Mouse (Mus musculus): ENCODE measurements around the gene Htra3.
A peak's percentile ranks its signal among the peaks of the same experiment; 100 is the strongest.

The Htra3 gene

GRCm38 (mm10) chr5:35679256-35680155 is at the start of gene Htra3:
Gene Htra3 (minus strand): TSS chr5:35679782.
- DNase-seq (ENCODE audit: low spot score in 2 of 2), result no peak

- DNase-seq (ENCODE audit: low spot score in 2 of 2), result peak; percentile 33 to 61
These were observed 49.4 kb upstream of the Htra3 start for GRCm38 (mm10) chr5:35728957-35729460.

- no peak for DNase-seq (ENCODE audit: low spot score in 2 of 2)
These were observed 48.9 kb upstream of the Htra3 start for GRCm38 (mm10) chr5:35728344-35728956.

GRCm38 (mm10) chr5:35727447-35727846 is 47.9 kb upstream of the Htra3 start:
- no peak for DNase-seq (ENCODE audit: low spot score in 2 of 2)

- no peak for DNase-seq (ENCODE audit: low spot score in 2 of 2)
These were observed 46.3 kb upstream of the Htra3 start for GRCm38 (mm10) chr5:35725840-35726239.

- DNase-seq (ENCODE audit: low spot score in 2 of 2), result no peak
These were observed 44.3 kb upstream of the Htra3 start for GRCm38 (mm10) chr5:35723900-35724299.

GRCm38 (mm10) chr5:35722654-35723053 is 43.1 kb upstream of the Htra3 start:
- no peak for DNase-seq (ENCODE audit: low spot score in 2 of 2)

- no peak for DNase-seq (ENCODE audit: low spot score in 2 of 2)
These were observed 42.4 kb upstream of the Htra3 start for GRCm38 (mm10) chr5:35721933-35722332.

- DNase-seq (ENCODE audit: low spot score in 2 of 2), result no peak
These were observed 40.3 kb upstream of the Htra3 start for GRCm38 (mm10) chr5:35719880-35720279.

GRCm38 (mm10) chr5:35719343-35719742 is 39.8 kb upstream of the Htra3 start:
- no peak for DNase-seq (ENCODE audit: low spot score in 2 of 2)

- no peak for DNase-seq (ENCODE audit: low spot score in 2 of 2)
These were observed 39.2 kb upstream of the Htra3 start for GRCm38 (mm10) chr5:35718817-35719216.

- DNase-seq (ENCODE audit: low spot score in 2 of 2), result peak in 1 of 2 experiments; percentile 42
These were observed 38.4 kb upstream of the Htra3 start for GRCm38 (mm10) chr5:35717946-35718345.

GRCm38 (mm10) chr5:35717455-35717854 is 37.9 kb upstream of the Htra3 start:
- no peak for DNase-seq (ENCODE audit: low spot score in 2 of 2)

GRCm38 (mm10) chr5:35713649-35714354 is 34.2 kb upstream of the Htra3 start:
- DNase-seq (ENCODE audit: low spot score in 2 of 2), result peak; percentile 29 to 59

- DNase-seq (ENCODE audit: low spot score in 2 of 2), result no peak
These were observed 32.9 kb upstream of the Htra3 start for GRCm38 (mm10) chr5:35712517-35712916.

- DNase-seq (ENCODE audit: low spot score in 2 of 2), result no peak
These were observed 31.3 kb upstream of the Htra3 start for GRCm38 (mm10) chr5:35710931-35711330.

GRCm38 (mm10) chr5:35710481-35710880 is 30.9 kb upstream of the Htra3 start:
- DNase-seq (ENCODE audit: low spot score in 2 of 2), result no peak

GRCm38 (mm10) chr5:35705411-35705810 is 25.8 kb upstream of the Htra3 start:
- no peak for DNase-seq (ENCODE audit: low spot score in 2 of 2)

- no peak for DNase-seq (ENCODE audit: low spot score in 2 of 2)
These were observed 24.2 kb upstream of the Htra3 start for GRCm38 (mm10) chr5:35703814-35704213.

- no peak for DNase-seq (ENCODE audit: low spot score in 2 of 2)
These were observed 23.6 kb upstream of the Htra3 start for GRCm38 (mm10) chr5:35703183-35703582.

GRCm38 (mm10) chr5:35702582-35703140 is 23.1 kb upstream of the Htra3 start:
- DNase-seq (ENCODE audit: low spot score in 2 of 2), result no peak

- DNase-seq (ENCODE audit: low spot score in 2 of 2), result peak; percentile 41 to 60
These were observed 21.5 kb upstream of the Htra3 start for GRCm38 (mm10) chr5:35701042-35701441.
